Mouse (Mus musculus): ENCODE results near the gene Ccl3.

The Ccl3 gene

GRCm38 (mm10) chr11:83654606-83655005 lies 5.5 kb upstream of the Ccl3 start:
- H3K4me1 ChIP-seq (replicated peaks; ENCODE audit: low read depth, low read length) = no peaks in the 10 kb centered on the region
- no peaks in the 10 kb centered on the region for H3K9me3 ChIP-seq (ENCODE audit: low read length)
- no peak for TF ChIP-seq CTCF (conservative IDR thresholded peaks at IDR 0.05; ENCODE audit: low read length)
- TF ChIP-seq POU5F1 (IDR thresholded peaks at IDR 0.05; ENCODE audit: borderline replicate concordance, low read length) = no peak
- TF ChIP-seq NANOG (IDR thresholded peaks at IDR 0.05; ENCODE audit: borderline replicate concordance, low read length) = no peak
- no peak overlapping the region for H3K4me3 ChIP-seq (replicated peaks; ENCODE audit: low read length)
- H3K36me3 ChIP-seq (ENCODE audit: insufficient read depth, low read length) = no peaks in the 10 kb centered on the region
- H3K27me3 ChIP-seq (ENCODE audit: insufficient read depth, low read length) = no peaks in the 10 kb centered on the region

- Histone ChIP-seq H3K9me3 (ENCODE audit: low read length) (no peaks in the 10 kb centered on the region), H3K36me3 (ENCODE audit: insufficient read depth, low read length) (no peaks in the 10 kb centered on the region), H3K27me3 (ENCODE audit: insufficient read depth, low read length) (no peaks in the 10 kb centered on the region), H3K4me1 (replicated peaks; ENCODE audit: low read depth, low read length) (no peaks in the 10 kb centered on the region), H3K4me3 (replicated peaks; ENCODE audit: low read length) (no peak overlapping the region)
- TF ChIP-seq POU5F1 (IDR thresholded peaks at IDR 0.05; ENCODE audit: borderline replicate concordance, low read length) (no peak), NANOG (IDR thresholded peaks at IDR 0.05; ENCODE audit: borderline replicate concordance, low read length) (no peak), CTCF (conservative IDR thresholded peaks at IDR 0.05; ENCODE audit: low read length) (no peak)
Observed at GRCm38 (mm10) chr11:83646356-83647149, 2.6 kb downstream of the Ccl3 start.

GRCm38 (mm10) chr11:83645521-83645920 lies 3.6 kb downstream of the Ccl3 start, which contains the start of gene Rpl9-ps1:
Gene Rpl9-ps1 (minus strand): TSS chr11:83645621.
- no peaks in the 10 kb centered on the region for H3K4me1 ChIP-seq (replicated peaks; ENCODE audit: low read depth, low read length)
- H3K36me3 ChIP-seq (ENCODE audit: insufficient read depth, low read length) = no peaks in the 10 kb centered on the region
- no peaks in the 10 kb centered on the region for H3K9me3 ChIP-seq (ENCODE audit: low read length)
- TF ChIP-seq NANOG (IDR thresholded peaks at IDR 0.05; ENCODE audit: borderline replicate concordance, low read length) = no peak
- no peak for TF ChIP-seq POU5F1 (IDR thresholded peaks at IDR 0.05; ENCODE audit: borderline replicate concordance, low read length)
- TF ChIP-seq CTCF (conservative IDR thresholded peaks at IDR 0.05; ENCODE audit: low read length) = no peak
- no peak within 1 kb of the TSS for H3K4me3 ChIP-seq (replicated peaks; ENCODE audit: low read length)
- H3K27me3 ChIP-seq (ENCODE audit: insufficient read depth, low read length) = no peaks in the 10 kb centered on the region

GRCm38 (mm10) chr11:83641216-83641615 lies 7.9 kb downstream of the Ccl3 start:
- Histone ChIP-seq H3K9me3 (ENCODE audit: low read length) (no peaks in the 10 kb centered on the region), H3K4me3 (replicated peaks; ENCODE audit: low read length) (no peak overlapping the region), H3K36me3 (ENCODE audit: insufficient read depth, low read length) (no peaks in the 10 kb centered on the region), H3K27me3 (ENCODE audit: insufficient read depth, low read length) (no peaks in the 10 kb centered on the region), H3K4me1 (replicated peaks; ENCODE audit: low read depth, low read length) (no peaks in the 10 kb centered on the region)
- TF ChIP-seq POU5F1 (IDR thresholded peaks at IDR 0.05; ENCODE audit: borderline replicate concordance, low read length) (no peak), CTCF (conservative IDR thresholded peaks at IDR 0.05; ENCODE audit: low read length) (no peak), NANOG (IDR thresholded peaks at IDR 0.05; ENCODE audit: borderline replicate concordance, low read length) (no peak)

GRCm38 (mm10) chr11:83640141-83640540 lies 9.0 kb downstream of the Ccl3 start:
- Histone ChIP-seq H3K4me1 (replicated peaks; ENCODE audit: low read depth, low read length) (no peaks in the 10 kb centered on the region), H3K9me3 (ENCODE audit: low read length) (no peaks in the 10 kb centered on the region), H3K27me3 (ENCODE audit: insufficient read depth, low read length) (no peaks in the 10 kb centered on the region), H3K36me3 (ENCODE audit: insufficient read depth, low read length) (no peaks in the 10 kb centered on the region), H3K4me3 (replicated peaks; ENCODE audit: low read length) (no peak overlapping the region)
- TF ChIP-seq NANOG (IDR thresholded peaks at IDR 0.05; ENCODE audit: borderline replicate concordance, low read length) (no peak), POU5F1 (IDR thresholded peaks at IDR 0.05; ENCODE audit: borderline replicate concordance, low read length) (no peak), CTCF (conservative IDR thresholded peaks at IDR 0.05; ENCODE audit: low read length) (no peak)

GRCm38 (mm10) chr11:83639533-83639932 lies 9.6 kb downstream of the Ccl3 start:
- Histone ChIP-seq H3K4me3 (replicated peaks; ENCODE audit: low read length) (no peak overlapping the region), H3K27me3 (ENCODE audit: insufficient read depth, low read length) (no peaks in the 10 kb centered on the region), H3K9me3 (ENCODE audit: low read length) (no peaks in the 10 kb centered on the region), H3K36me3 (ENCODE audit: insufficient read depth, low read length) (no peaks in the 10 kb centered on the region), H3K4me1 (replicated peaks; ENCODE audit: low read depth, low read length) (no peaks in the 10 kb centered on the region)
- no peak for TF ChIP-seq NANOG (IDR thresholded peaks at IDR 0.05; ENCODE audit: borderline replicate concordance, low read length)
- TF ChIP-seq POU5F1 (IDR thresholded peaks at IDR 0.05; ENCODE audit: borderline replicate concordance, low read length) = no peak
- no peak for TF ChIP-seq CTCF (conservative IDR thresholded peaks at IDR 0.05; ENCODE audit: low read length)

- Histone ChIP-seq H3K27me3 (ENCODE audit: insufficient read depth, low read length) (no peaks in the 10 kb centered on the region), H3K36me3 (ENCODE audit: insufficient read depth, low read length) (no peaks in the 10 kb centered on the region), H3K4me1 (replicated peaks; ENCODE audit: low read depth, low read length) (no peaks in the 10 kb centered on the region), H3K4me3 (replicated peaks; ENCODE audit: low read length) (no peak overlapping the region), H3K9me3 (ENCODE audit: low read length) (no peaks in the 10 kb centered on the region)
- TF ChIP-seq POU5F1 (IDR thresholded peaks at IDR 0.05; ENCODE audit: borderline replicate concordance, low read length) (no peak), NANOG (IDR thresholded peaks at IDR 0.05; ENCODE audit: borderline replicate concordance, low read length) (no peak), CTCF (conservative IDR thresholded peaks at IDR 0.05; ENCODE audit: low read length) (no peak)
Observed at GRCm38 (mm10) chr11:83638934-83639333, 10.2 kb downstream of the Ccl3 start.

- Histone ChIP-seq H3K36me3 (ENCODE audit: insufficient read depth, low read length) (no peaks in the 10 kb centered on the region), H3K9me3 (ENCODE audit: low read length) (no peaks in the 10 kb centered on the region), H3K4me1 (replicated peaks; ENCODE audit: low read depth, low read length) (no peaks in the 10 kb centered on the region), H3K27me3 (ENCODE audit: insufficient read depth, low read length) (no peaks in the 10 kb centered on the region), H3K4me3 (replicated peaks; ENCODE audit: low read length) (no peak overlapping the region)
- no peak for TF ChIP-seq NANOG (IDR thresholded peaks at IDR 0.05; ENCODE audit: borderline replicate concordance, low read length)
- TF ChIP-seq CTCF (conservative IDR thresholded peaks at IDR 0.05; ENCODE audit: low read length) = no peak
- no peak for TF ChIP-seq POU5F1 (IDR thresholded peaks at IDR 0.05; ENCODE audit: borderline replicate concordance, low read length)
Observed at GRCm38 (mm10) chr11:83636742-83637235, 12.4 kb downstream of the Ccl3 start.

Data from E14TG2a.4 (cell line).